Mouse (Mus musculus): ENCODE results near the gene Ugt1a6b. TPM values are rescaled to one million over a fixed set of nuclear protein-coding genes. Genes with fewer than 3 reads are reported as not detected.

Gene Ugt1a6b
- polyA plus RNA-seq, 1 experiment from 2014 or later, result 0.55 TPM

DNA sequence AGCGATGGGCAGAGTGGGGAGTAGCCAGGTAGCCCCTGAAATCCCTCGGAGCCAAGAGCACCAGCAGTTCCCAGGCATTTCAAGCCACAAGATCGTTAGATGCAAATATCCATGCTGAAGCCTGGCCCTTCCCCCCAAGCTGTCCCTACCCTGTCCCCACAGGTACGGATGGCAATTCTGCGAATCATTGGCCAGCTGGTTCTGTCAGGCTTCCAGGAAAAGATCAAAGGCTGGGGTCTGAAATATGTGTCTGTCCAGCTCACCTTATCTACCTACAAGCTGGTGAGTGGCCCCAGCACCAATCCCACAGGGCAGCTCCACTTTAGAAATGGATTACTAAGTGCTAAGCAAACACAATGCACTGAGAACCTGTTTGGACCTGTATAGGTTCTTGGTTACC is 134.3 kb downstream of the Ugt1a6b start:
- H3K9ac ChIP-seq (ENCODE audit: low read depth, low read length), result no peak overlapping the region
- peaks cover 73% of the 10 kb centered on the region for H3K9me3 ChIP-seq (replicated peaks; ENCODE audit: low read length)
- H3K27me3 ChIP-seq (ENCODE audit: insufficient read depth, low read length), result no peaks in the 10 kb centered on the region
- H3K4me1 ChIP-seq (replicated peaks; ENCODE audit: insufficient read depth, low read length), result no peaks in the 10 kb centered on the region
- no peaks in the 10 kb centered on the region for H3K36me3 ChIP-seq (ENCODE audit: insufficient read depth, low read length)
- H3K4me3 ChIP-seq (replicated peaks; ENCODE audit: low read depth, low read length), result no peak overlapping the region
- H3K27ac ChIP-seq, result no peak overlapping the region
- TF ChIP-seq CTCF (IDR thresholded peaks at IDR 0.05; ENCODE audit: low read depth), result no peak
- WGBS, result 72% methylated on average over 5 of the region's 5 CpGs
- ATAC-seq (replicated peaks; ENCODE audit: low FRiP score, low read depth) (0 out of 2 replicates have a peak, but pooled peaks have one; percentile 0), DNase-seq (ENCODE audit: low spot score) (no peak)
- no peak overlapping the region for H3K4me2 ChIP-seq (ENCODE audit: low read length)

- Histone ChIP-seq H3K27ac (no peak overlapping the region), H3K4me1 (replicated peaks; ENCODE audit: insufficient read depth, low read length) (no peaks in the 10 kb centered on the region), H3K9me3 (replicated peaks; ENCODE audit: low read length) (peaks cover 65% of the 10 kb centered on the region), H3K36me3 (ENCODE audit: insufficient read depth, low read length) (no peaks in the 10 kb centered on the region), H3K4me2 (ENCODE audit: low read length) (no peak overlapping the region), H3K4me3 (replicated peaks; ENCODE audit: low read depth, low read length) (no peak overlapping the region), H3K27me3 (ENCODE audit: insufficient read depth, low read length) (no peaks in the 10 kb centered on the region), H3K9ac (ENCODE audit: low read depth, low read length) (no peak overlapping the region)
- WGBS, result 70% methylated on average over 6 of the region's 6 CpGs
- no peak for TF ChIP-seq CTCF (IDR thresholded peaks at IDR 0.05; ENCODE audit: low read depth)
- no peak for DNase-seq (ENCODE audit: low spot score)
- no peak for ATAC-seq (replicated peaks; ENCODE audit: low FRiP score, low read depth)
These were observed 135.7 kb downstream of the Ugt1a6b start for GRCm38 (mm10) chr1:88238771-88239170.

DNA sequence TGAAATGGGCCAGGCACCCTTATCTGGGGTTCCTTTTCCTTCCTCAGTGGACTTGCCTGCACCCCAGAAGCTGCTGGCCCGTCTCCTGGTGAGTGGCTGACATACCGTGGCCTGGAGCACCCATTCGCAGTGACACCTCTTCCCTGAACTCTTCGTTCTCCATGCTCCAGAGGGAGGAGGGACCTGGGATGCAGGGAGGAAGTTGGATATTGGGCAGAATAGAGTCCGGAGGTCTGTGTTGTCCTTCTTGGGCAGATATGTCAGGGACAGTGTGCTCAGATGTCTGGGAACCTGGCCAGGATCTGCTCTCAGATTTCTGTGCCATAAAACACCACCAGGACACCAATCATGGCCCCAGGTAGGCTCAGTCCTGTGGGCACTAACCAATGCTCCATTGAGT is 137.0 kb downstream of the Ugt1a6b start:
- H3K4me3 ChIP-seq (replicated peaks; ENCODE audit: low read depth, low read length), result no peak overlapping the region
- no peak overlapping the region for H3K27ac ChIP-seq
- ATAC-seq (replicated peaks; ENCODE audit: low FRiP score, low read depth) (no peak), DNase-seq (ENCODE audit: low spot score) (no peak)
- 69% methylated on average over 5 of the region's 5 CpGs for WGBS
- H3K9ac ChIP-seq (ENCODE audit: low read depth, low read length), result no peak overlapping the region
- peaks cover 55% of the 10 kb centered on the region for H3K9me3 ChIP-seq (replicated peaks; ENCODE audit: low read length)
- no peaks in the 10 kb centered on the region for H3K4me1 ChIP-seq (replicated peaks; ENCODE audit: insufficient read depth, low read length)
- no peak for TF ChIP-seq CTCF (IDR thresholded peaks at IDR 0.05; ENCODE audit: low read depth)
- no peaks in the 10 kb centered on the region for H3K27me3 ChIP-seq (ENCODE audit: insufficient read depth, low read length)
- no peak overlapping the region for H3K4me2 ChIP-seq (ENCODE audit: low read length)
- no peaks in the 10 kb centered on the region for H3K36me3 ChIP-seq (ENCODE audit: insufficient read depth, low read length)

DNA sequence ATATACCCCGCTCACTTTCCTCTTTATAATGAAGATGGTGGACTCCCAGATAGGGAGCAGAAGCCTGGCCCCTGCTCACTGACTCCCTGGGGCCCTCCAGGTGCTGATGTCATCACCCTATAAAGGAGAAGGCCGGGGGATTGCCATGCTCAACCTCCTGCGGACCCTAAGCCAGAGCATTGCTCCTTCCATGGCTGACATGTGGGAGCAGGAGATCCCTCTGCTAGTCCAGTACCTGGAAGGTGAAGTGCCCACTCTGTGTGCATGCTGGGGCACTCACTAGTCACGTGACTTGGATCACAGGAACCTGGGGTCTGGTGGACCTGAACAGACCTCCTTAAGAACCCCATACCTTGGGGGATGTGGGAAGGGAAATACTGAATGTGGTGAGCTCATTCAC is 137.5 kb downstream of the Ugt1a6b start:
- Histone ChIP-seq H3K4me1 (replicated peaks; ENCODE audit: insufficient read depth, low read length) (no peaks in the 10 kb centered on the region), H3K27me3 (ENCODE audit: insufficient read depth, low read length) (no peaks in the 10 kb centered on the region), H3K4me3 (replicated peaks; ENCODE audit: low read depth, low read length) (no peak overlapping the region), H3K27ac (no peak overlapping the region), H3K9me3 (replicated peaks; ENCODE audit: low read length) (peaks cover 55% of the 10 kb centered on the region), H3K9ac (ENCODE audit: low read depth, low read length) (no peak overlapping the region), H3K4me2 (ENCODE audit: low read length) (no peak overlapping the region), H3K36me3 (ENCODE audit: insufficient read depth, low read length) (no peaks in the 10 kb centered on the region)
- ATAC-seq (replicated peaks; ENCODE audit: low FRiP score, low read depth) (no peak), DNase-seq (ENCODE audit: low spot score) (no peak)
- no peak for TF ChIP-seq CTCF (IDR thresholded peaks at IDR 0.05; ENCODE audit: low read depth)
- 71% methylated on average over 4 of the region's 4 CpGs for WGBS

DNA sequence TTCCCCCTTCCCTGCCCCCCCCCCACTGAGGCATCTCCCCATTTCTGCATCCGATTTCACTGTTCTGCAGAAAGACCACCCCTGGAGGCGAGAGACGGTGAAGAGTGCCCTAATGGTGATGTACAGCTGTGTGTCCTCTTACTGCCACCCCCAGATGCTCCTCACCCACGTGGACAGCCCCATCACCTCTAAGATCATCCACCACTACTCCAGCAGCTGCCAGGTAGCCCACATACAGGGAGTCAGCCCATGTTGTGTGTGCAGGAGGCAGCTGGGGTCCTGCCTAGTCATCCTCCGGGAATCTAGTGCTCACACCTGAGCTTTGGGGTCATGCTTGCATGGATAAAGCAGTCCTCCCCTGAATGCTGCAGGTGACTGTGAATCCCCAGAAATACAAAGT is 140.8 kb downstream of the Ugt1a6b start:
- Histone ChIP-seq H3K4me1 (replicated peaks; ENCODE audit: insufficient read depth, low read length) (no peaks in the 10 kb centered on the region), H3K36me3 (ENCODE audit: insufficient read depth, low read length) (no peaks in the 10 kb centered on the region), H3K27me3 (ENCODE audit: insufficient read depth, low read length) (no peaks in the 10 kb centered on the region), H3K27ac (no peak overlapping the region), H3K9ac (ENCODE audit: low read depth, low read length) (no peak overlapping the region), H3K9me3 (replicated peaks; ENCODE audit: low read length) (peaks cover 48% of the 10 kb centered on the region), H3K4me3 (replicated peaks; ENCODE audit: low read depth, low read length) (no peak overlapping the region), H3K4me2 (ENCODE audit: low read length) (no peak overlapping the region)
- no peak for DNase-seq (ENCODE audit: low spot score)
- no peak for ATAC-seq (replicated peaks; ENCODE audit: low FRiP score, low read depth)
- 64% methylated on average over 5 of the region's 5 CpGs for WGBS
- no peak for TF ChIP-seq CTCF (IDR thresholded peaks at IDR 0.05; ENCODE audit: low read depth)

DNA sequence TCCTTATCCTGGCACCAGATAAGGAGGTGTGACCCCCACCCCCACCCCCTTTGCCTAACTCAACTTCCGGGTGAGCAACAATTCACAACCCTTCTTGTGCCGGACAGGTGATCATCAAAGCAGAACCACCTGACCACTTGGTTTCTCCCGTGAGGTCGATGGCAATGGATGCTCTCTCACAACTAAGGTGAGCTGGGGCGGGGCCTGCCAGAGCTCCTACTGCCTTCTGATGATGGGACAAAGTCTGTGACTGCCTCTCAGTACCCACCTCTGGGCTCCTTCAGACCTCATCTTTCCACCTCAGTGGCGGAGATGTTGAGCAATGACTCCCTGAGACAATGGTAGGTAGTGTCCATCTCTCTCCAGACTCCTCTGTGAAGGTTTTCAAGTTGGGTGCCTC is 142.8 kb downstream of the Ugt1a6b start:
- no peak for ATAC-seq (replicated peaks; ENCODE audit: low FRiP score, low read depth)
- Histone ChIP-seq H3K4me3 (replicated peaks; ENCODE audit: low read depth, low read length) (no peak overlapping the region), H3K4me2 (ENCODE audit: low read length) (no peak overlapping the region), H3K9ac (ENCODE audit: low read depth, low read length) (no peak overlapping the region), H3K27me3 (ENCODE audit: insufficient read depth, low read length) (no peaks in the 10 kb centered on the region), H3K9me3 (replicated peaks; ENCODE audit: low read length) (peaks cover 43% of the 10 kb centered on the region), H3K36me3 (ENCODE audit: insufficient read depth, low read length) (no peaks in the 10 kb centered on the region), H3K4me1 (replicated peaks; ENCODE audit: insufficient read depth, low read length) (no peaks in the 10 kb centered on the region), H3K27ac (no peak overlapping the region)
- TF ChIP-seq CTCF (IDR thresholded peaks at IDR 0.05; ENCODE audit: low read depth), result no peak
- WGBS, result 80% methylated on average over 6 of the region's 6 CpGs
- DNase-seq (ENCODE audit: low spot score), result no peak

- Histone ChIP-seq H3K9ac (ENCODE audit: low read depth, low read length) (no peak overlapping the region), H3K36me3 (ENCODE audit: insufficient read depth, low read length) (no peaks in the 10 kb centered on the region), H3K4me1 (replicated peaks; ENCODE audit: insufficient read depth, low read length) (no peaks in the 10 kb centered on the region), H3K4me2 (ENCODE audit: low read length) (no peak overlapping the region), H3K4me3 (replicated peaks; ENCODE audit: low read depth, low read length) (no peak overlapping the region), H3K9me3 (replicated peaks; ENCODE audit: low read length) (peaks cover 43% of the 10 kb centered on the region), H3K27me3 (ENCODE audit: insufficient read depth, low read length) (no peaks in the 10 kb centered on the region), H3K27ac (no peak overlapping the region)
- ATAC-seq (replicated peaks; ENCODE audit: low FRiP score, low read depth), result no peak
- 50% methylated on average over 6 of the region's 6 CpGs for WGBS
- TF ChIP-seq CTCF (IDR thresholded peaks at IDR 0.05; ENCODE audit: low read depth), result no peak
- DNase-seq (ENCODE audit: low spot score), result no peak
These were observed 143.3 kb downstream of the Ugt1a6b start for GRCm38 (mm10) chr1:88246386-88246785.
